Mouse (Mus musculus): ENCODE measurements around the gene Nptn. TPM values are rescaled to one million over a fixed set of nuclear protein-coding genes. Genes with fewer than 3 reads are reported as not detected.

Gene Nptn
- polyA plus RNA-seq, 1 experiment, result 44.6 TPM

DNA sequence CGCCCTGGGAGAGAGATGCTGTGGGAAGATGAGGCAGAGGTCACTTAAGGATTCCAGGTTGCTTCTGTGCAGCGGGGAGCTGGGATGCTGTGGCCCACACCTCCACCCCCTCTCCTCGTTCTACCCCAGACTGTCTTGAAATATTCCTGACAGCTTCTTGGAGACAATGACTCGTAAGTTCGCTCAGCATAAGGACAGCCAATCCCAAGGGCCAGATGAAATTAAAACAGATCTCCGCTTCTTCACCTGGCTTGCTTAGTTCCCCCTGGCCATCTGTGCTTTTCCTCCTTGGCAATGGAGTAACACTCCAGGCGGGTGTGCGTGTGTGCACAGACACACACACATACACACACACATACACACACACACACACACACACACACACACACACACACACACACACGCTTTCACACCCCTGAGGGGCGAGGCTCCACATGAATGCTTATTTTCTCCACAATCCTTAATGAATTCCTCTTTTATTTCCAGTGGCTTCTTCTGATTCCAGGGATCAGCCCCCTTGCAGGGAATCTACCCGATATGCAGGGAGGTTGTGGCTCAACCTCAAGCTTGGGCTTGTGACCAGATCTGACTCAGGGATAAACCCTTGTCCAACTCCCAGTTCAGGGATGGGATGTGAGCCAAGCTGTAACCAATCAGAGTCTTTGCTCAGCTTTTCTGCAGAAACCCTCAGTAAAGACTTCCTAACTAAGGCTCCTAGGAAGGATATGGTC lies 35.2 kb upstream of the Nptn start:
- Histone ChIP-seq H3K4me1 (ENCODE audit: control insufficient read depth) (peaks cover 2% of the 10 kb centered on the region), H3K4me3 (replicated peaks) (no peak overlapping the region), H3K36me3 (ENCODE audit: control insufficient read depth) (no peaks in the 10 kb centered on the region), H3K9me3 (ENCODE audit: control insufficient read depth, low read length) (no peaks in the 10 kb centered on the region), H3K27me3 (ENCODE audit: control insufficient read depth) (peaks cover 1% of the 10 kb centered on the region)
- TF ChIP-seq GATA1 (IDR thresholded peaks at IDR 0.05; ENCODE audit: low read length) (no peak), TAL1 (IDR thresholded peaks at IDR 0.05; ENCODE audit: low read length) (no peak)

- Histone ChIP-seq H3K9me3 (ENCODE audit: control insufficient read depth, low read length) (no peaks in the 10 kb centered on the region), H3K36me3 (ENCODE audit: control insufficient read depth) (no peaks in the 10 kb centered on the region), H3K4me1 (ENCODE audit: control insufficient read depth) (no peaks in the 10 kb centered on the region), H3K4me3 (replicated peaks) (no peak overlapping the region), H3K27me3 (ENCODE audit: control insufficient read depth) (peaks cover 22% of the 10 kb centered on the region)
- TF ChIP-seq GATA1 (IDR thresholded peaks at IDR 0.05; ENCODE audit: low read length), result no peak
- TF ChIP-seq TAL1 (IDR thresholded peaks at IDR 0.05; ENCODE audit: low read length), result no peak
Measured at GRCm38 (mm10) chr9:58548897-58549296, 33.1 kb upstream of the Nptn start.

DNA sequence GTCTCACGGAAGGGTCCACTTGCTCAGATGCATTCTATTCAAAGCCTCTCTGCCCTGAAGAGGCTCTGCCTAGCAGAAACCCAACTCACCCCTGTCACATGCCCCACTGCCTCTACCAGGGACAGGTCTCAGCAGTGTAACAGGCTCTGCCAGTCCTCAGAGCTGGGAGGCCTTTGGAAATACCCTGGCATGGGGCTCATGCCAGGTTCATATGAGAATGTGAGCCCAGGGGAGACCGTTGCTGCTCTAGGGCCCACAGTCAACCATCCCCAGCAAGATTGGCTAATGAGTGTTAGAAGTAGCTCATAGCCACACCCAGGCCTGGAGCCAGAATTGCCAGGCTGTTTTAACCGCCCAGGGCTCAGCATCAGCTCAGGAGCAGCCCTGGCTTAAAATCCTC lies 32.3 kb upstream of the Nptn start:
- TF ChIP-seq TAL1 (IDR thresholded peaks at IDR 0.05; ENCODE audit: low read length) (no peak), GATA1 (IDR thresholded peaks at IDR 0.05; ENCODE audit: low read length) (no peak)
- Histone ChIP-seq H3K27me3 (ENCODE audit: control insufficient read depth) (peaks cover 30% of the 10 kb centered on the region), H3K4me3 (replicated peaks) (no peak overlapping the region), H3K9me3 (ENCODE audit: control insufficient read depth, low read length) (no peaks in the 10 kb centered on the region; the same call in 1 of the 2 replicates), H3K4me1 (ENCODE audit: control insufficient read depth) (peaks cover 4% of the 10 kb centered on the region), H3K36me3 (ENCODE audit: control insufficient read depth) (no peaks in the 10 kb centered on the region)

DNA sequence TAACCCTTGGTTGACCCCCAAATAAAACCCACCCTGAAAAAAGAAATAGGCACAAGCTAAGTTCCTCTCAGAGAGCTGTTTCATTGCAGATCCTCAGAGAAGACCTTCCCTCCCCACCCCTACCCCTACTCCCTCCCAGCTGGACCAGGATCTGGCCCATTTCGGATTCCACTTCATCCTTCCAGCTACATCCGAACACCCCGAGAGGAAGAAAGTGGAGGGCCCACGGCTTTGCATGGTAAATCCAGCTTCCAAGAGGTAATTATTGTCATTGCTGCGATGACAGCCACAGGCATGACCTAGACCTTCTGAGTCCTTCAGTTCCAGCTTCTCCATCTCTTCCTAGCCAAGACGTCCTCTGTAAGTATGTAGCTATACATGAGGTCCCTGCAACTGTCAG lies 31.1 kb upstream of the Nptn start:
- no peak overlapping the region for H3K4me3 ChIP-seq (replicated peaks)
- TF ChIP-seq TAL1 (IDR thresholded peaks at IDR 0.05; ENCODE audit: low read length) (no peak), GATA1 (IDR thresholded peaks at IDR 0.05; ENCODE audit: low read length) (no peak)
- peaks cover 12% of the 10 kb centered on the region for H3K4me1 ChIP-seq (ENCODE audit: control insufficient read depth)
- H3K9me3 ChIP-seq (ENCODE audit: control insufficient read depth, low read length), result no peaks in the 10 kb centered on the region; the same call in 1 of the 2 replicates
- H3K36me3 ChIP-seq (ENCODE audit: control insufficient read depth), result no peaks in the 10 kb centered on the region
- H3K27me3 ChIP-seq (ENCODE audit: control insufficient read depth), result peaks cover 43% of the 10 kb centered on the region

GRCm38 (mm10) chr9:58552083-58552482 lies 30.0 kb upstream of the Nptn start:
- H3K27me3 ChIP-seq (ENCODE audit: control insufficient read depth), result peaks cover 53% of the 10 kb centered on the region
- H3K4me3 ChIP-seq (replicated peaks), result no peak overlapping the region
- no peaks in the 10 kb centered on the region for H3K36me3 ChIP-seq (ENCODE audit: control insufficient read depth)
- peaks cover 14% of the 10 kb centered on the region for H3K4me1 ChIP-seq (ENCODE audit: control insufficient read depth)
- H3K9me3 ChIP-seq (ENCODE audit: control insufficient read depth, low read length), result no peaks in the 10 kb centered on the region; the same call in 1 of the 2 replicates
- TF ChIP-seq GATA1 (IDR thresholded peaks at IDR 0.05; ENCODE audit: low read length), result no peak
- TF ChIP-seq TAL1 (IDR thresholded peaks at IDR 0.05; ENCODE audit: low read length), result no peak

GRCm38 (mm10) chr9:58554056-58554907 lies 27.8 kb upstream of the Nptn start:
- H3K4me3 ChIP-seq (replicated peaks), result peak overlapping the region; percentile 57
- TF ChIP-seq GATA1 (IDR thresholded peaks at IDR 0.05; ENCODE audit: low read length) (no peak), TAL1 (IDR thresholded peaks at IDR 0.05; ENCODE audit: low read length) (no peak)
- no peaks in the 10 kb centered on the region for H3K36me3 ChIP-seq (ENCODE audit: control insufficient read depth)
- peaks cover 21% of the 10 kb centered on the region for H3K4me1 ChIP-seq (ENCODE audit: control insufficient read depth)
- H3K9me3 ChIP-seq (ENCODE audit: control insufficient read depth, low read length), result no peaks in the 10 kb centered on the region; the same call in 1 of the 2 replicates
- peaks cover 68% of the 10 kb centered on the region for H3K27me3 ChIP-seq (ENCODE audit: control insufficient read depth)

- Histone ChIP-seq H3K4me3 (replicated peaks) (peak within 1 kb of the TSS; percentile 57), H3K4me1 (ENCODE audit: control insufficient read depth) (peaks cover 21% of the 10 kb centered on the region), H3K9me3 (ENCODE audit: control insufficient read depth, low read length) (no peaks in the 10 kb centered on the region; the same call in 1 of the 2 replicates), H3K36me3 (ENCODE audit: control insufficient read depth) (no peaks in the 10 kb centered on the region), H3K27me3 (ENCODE audit: control insufficient read depth) (peaks cover 70% of the 10 kb centered on the region)
- TF ChIP-seq TAL1 (IDR thresholded peaks at IDR 0.05; ENCODE audit: low read length) (no peak), GATA1 (IDR thresholded peaks at IDR 0.05; ENCODE audit: low read length) (no peak)
Measured at GRCm38 (mm10) chr9:58554908-58555684, 26.9 kb upstream of the Nptn start, which contains the start of gene Cd276. Gene Cd276, minus strand, starts transcription at chr9:58555437.

DNA sequence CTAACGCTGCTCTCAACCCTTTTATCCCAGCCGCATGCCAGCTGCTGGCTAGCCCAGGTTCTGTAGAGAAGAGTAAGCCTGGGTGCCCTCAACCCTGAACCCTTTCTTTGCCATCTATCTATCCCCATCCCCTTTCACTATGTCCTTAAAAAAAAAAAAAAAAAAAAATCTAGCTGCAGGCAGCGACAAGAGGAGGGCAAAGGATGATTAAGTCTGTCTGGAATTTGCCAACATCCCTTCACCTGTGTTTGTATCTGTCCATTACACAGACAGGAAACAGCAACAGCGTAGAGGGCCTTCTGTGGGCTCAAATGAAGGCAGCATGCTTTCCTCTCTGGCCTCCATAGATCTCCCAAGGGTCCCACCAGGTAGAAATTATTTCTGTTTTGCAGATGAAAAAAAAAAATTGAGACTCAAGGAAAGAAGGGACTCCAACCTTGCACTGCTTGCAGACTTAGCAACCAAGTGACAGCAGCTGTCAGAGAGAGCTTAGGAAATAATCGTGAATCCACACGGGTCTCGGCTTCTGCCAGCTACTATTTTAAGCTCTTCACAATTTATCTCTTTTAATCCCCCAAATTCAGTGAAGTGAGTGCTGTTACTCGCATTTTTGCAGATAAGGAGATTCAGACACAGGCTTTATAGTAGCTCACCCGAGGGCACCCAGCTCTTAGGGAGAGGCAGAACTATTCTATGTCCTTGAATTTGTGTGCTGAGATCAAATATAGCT lies 26.2 kb upstream of the Nptn start:
- no peaks in the 10 kb centered on the region for H3K36me3 ChIP-seq (ENCODE audit: control insufficient read depth)
- H3K4me1 ChIP-seq (ENCODE audit: control insufficient read depth), result peaks cover 21% of the 10 kb centered on the region
- no peaks in the 10 kb centered on the region; the same call in 1 of the 2 replicates for H3K9me3 ChIP-seq (ENCODE audit: control insufficient read depth, low read length)
- TF ChIP-seq GATA1 (IDR thresholded peaks at IDR 0.05; ENCODE audit: low read length), result no peak
- no peak for TF ChIP-seq TAL1 (IDR thresholded peaks at IDR 0.05; ENCODE audit: low read length)
- H3K4me3 ChIP-seq (replicated peaks), result peak overlapping the region; percentile 57
- H3K27me3 ChIP-seq (ENCODE audit: control insufficient read depth), result peaks cover 70% of the 10 kb centered on the region

Data from erythroblast, embryonic 14.5 days (primary cell).